Mouse (Mus musculus): ENCODE measurements around the gene Flad1. TPM values are rescaled to one million over a fixed set of nuclear protein-coding genes. Genes with fewer than 3 reads are reported as not detected.

Gene Flad1
- polyA plus RNA-seq, 1 experiment = 36.1 TPM

GRCm38 (mm10) chr3:89396654-89397005 is 15.0 kb downstream of the Flad1 start:
- Histone ChIP-seq H3K27me3 (ENCODE audit: control insufficient read depth, insufficient read depth, low read length) (no peaks in the 10 kb centered on the region), H3K4me3 (ENCODE audit: low read depth, low read length) (peak overlapping the region; percentile 72; the same call in 1 of the 2 replicates), H3K27ac (ENCODE audit: insufficient read depth, low read depth, low read length) (no peak overlapping the region), H3K36me3 (ENCODE audit: control insufficient read depth, insufficient read depth, low read length) (peaks cover 7% of the 10 kb centered on the region), H3K4me1 (ENCODE audit: control insufficient read depth, insufficient read depth, insufficient read length, low read length) (no peaks in the 10 kb centered on the region; the same call in 1 of the 2 replicates)
- TF ChIP-seq POLR2A (IDR thresholded peaks at IDR 0.05; ENCODE audit: low read depth, low read length) = no peak
- no peak for TF ChIP-seq CTCF (IDR thresholded peaks at IDR 0.05; ENCODE audit: extremely low read depth, insufficient read length, insufficient replicate concordance, low read depth, low read length)
- 3% methylated on average over 4 of the region's 4 CpGs for WGBS

GRCm38 (mm10) chr3:89395806-89396653 is 15.6 kb downstream of the Flad1 start:
- no peaks in the 10 kb centered on the region for H3K27me3 ChIP-seq (ENCODE audit: control insufficient read depth, insufficient read depth, low read length)
- no peak; the same call in 1 of the 2 replicates for TF ChIP-seq POLR2A (IDR thresholded peaks at IDR 0.05; ENCODE audit: low read depth, low read length)
- peak; percentile 92; the same call in 1 of the 2 replicates for TF ChIP-seq CTCF (IDR thresholded peaks at IDR 0.05; ENCODE audit: extremely low read depth, insufficient read length, insufficient replicate concordance, low read depth, low read length)
- no peaks in the 10 kb centered on the region; the same call in 1 of the 2 replicates for H3K4me1 ChIP-seq (ENCODE audit: control insufficient read depth, insufficient read depth, insufficient read length, low read length)
- peaks cover 3% of the 10 kb centered on the region; the same call in 1 of the 2 replicates for H3K36me3 ChIP-seq (ENCODE audit: control insufficient read depth, insufficient read depth, low read length)
- peak overlapping the region; percentile 72 for H3K4me3 ChIP-seq (ENCODE audit: low read depth, low read length)
- H3K27ac ChIP-seq (ENCODE audit: insufficient read depth, low read depth, low read length) = peak overlapping the region; percentile 97
- WGBS = under 1% methylated on average over 42 of the region's 44 CpGs

DNA sequence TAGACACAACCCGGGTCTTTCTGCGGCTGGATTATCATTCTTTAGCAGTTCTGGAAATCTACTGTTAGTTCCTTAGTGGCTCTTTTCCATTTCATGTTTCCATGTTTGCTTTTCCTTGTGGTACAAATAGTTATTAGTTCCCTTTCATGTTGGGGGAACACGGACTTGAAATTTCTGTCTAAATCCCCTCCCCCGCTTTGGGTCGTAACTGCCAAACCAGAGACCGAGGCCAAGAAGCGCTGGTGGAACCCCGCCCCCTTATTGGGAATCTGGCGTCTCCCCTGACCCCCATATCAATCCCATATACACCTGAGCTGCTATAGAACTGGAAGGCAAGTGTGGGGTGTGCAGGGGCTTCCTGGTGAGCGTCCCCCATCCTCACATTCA is 16.3 kb downstream of the Flad1 start:
- peak overlapping the region; percentile 97 for H3K27ac ChIP-seq (ENCODE audit: insufficient read depth, low read depth, low read length)

DNA sequence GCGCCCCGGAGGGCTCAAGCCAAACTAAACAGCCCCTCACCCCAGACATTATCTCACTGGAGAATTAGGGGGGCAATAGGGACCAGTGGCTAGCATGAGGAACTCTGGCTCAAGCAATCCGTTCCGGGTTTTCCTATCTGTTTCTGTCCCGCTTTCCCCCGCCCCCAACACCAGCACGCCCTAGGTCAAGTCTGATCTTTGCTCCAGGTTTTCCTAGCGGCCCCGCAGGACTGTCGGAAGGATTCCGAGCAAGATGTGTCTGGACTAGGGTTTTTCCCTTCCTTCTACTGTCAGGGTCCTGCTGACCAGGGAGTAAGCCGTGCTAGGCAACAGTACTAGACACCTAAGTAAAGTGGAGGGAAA is 16.8 kb downstream of the Flad1 start:
- Histone ChIP-seq H3K36me3 (ENCODE audit: control insufficient read depth, insufficient read depth, low read length) (peaks cover 4% of the 10 kb centered on the region; the same call in 1 of the 2 replicates), H3K27me3 (ENCODE audit: control insufficient read depth, insufficient read depth, low read length) (no peaks in the 10 kb centered on the region), H3K27ac (ENCODE audit: insufficient read depth, low read depth, low read length) (peak overlapping the region; percentile 97), H3K4me3 (ENCODE audit: low read depth, low read length) (peak overlapping the region; percentile 72), H3K4me1 (ENCODE audit: control insufficient read depth, insufficient read depth, insufficient read length, low read length) (peaks cover 4% of the 10 kb centered on the region)
- WGBS = 0% methylated on average over 12 of the region's 12 CpGs
- TF ChIP-seq CTCF (IDR thresholded peaks at IDR 0.05; ENCODE audit: extremely low read depth, insufficient read length, insufficient replicate concordance, low read depth, low read length) = no peak
- TF ChIP-seq POLR2A (IDR thresholded peaks at IDR 0.05; ENCODE audit: low read depth, low read length) = peak; percentile 56; the same call in 1 of the 2 replicates

More for the DNA sequence above, 16.3 kb downstream of the Flad1 start:
- Histone ChIP-seq H3K36me3 (ENCODE audit: control insufficient read depth, insufficient read depth, low read length) (peaks cover 3% of the 10 kb centered on the region; the same call in 1 of the 2 replicates), H3K27me3 (ENCODE audit: control insufficient read depth, insufficient read depth, low read length) (no peaks in the 10 kb centered on the region), H3K4me3 (ENCODE audit: low read depth, low read length) (peak overlapping the region; percentile 72), H3K4me1 (ENCODE audit: control insufficient read depth, insufficient read depth, insufficient read length, low read length) (no peaks in the 10 kb centered on the region; the same call in 1 of the 2 replicates)
- TF ChIP-seq POLR2A (IDR thresholded peaks at IDR 0.05; ENCODE audit: low read depth, low read length) = no peak
- TF ChIP-seq CTCF (IDR thresholded peaks at IDR 0.05; ENCODE audit: extremely low read depth, insufficient read length, insufficient replicate concordance, low read depth, low read length) = no peak
- WGBS = 4% methylated on average over 10 of the region's 10 CpGs

GRCm38 (mm10) chr3:89394006-89394893 is 17.4 kb downstream of the Flad1 start, which contains the start of gene Zbtb7b:
TSS of gene Zbtb7b (minus strand) at chr3:89394776.
- no peaks in the 10 kb centered on the region for H3K27me3 ChIP-seq (ENCODE audit: control insufficient read depth, insufficient read depth, low read length)
- peaks cover 7% of the 10 kb centered on the region; the same call in 1 of the 2 replicates for H3K36me3 ChIP-seq (ENCODE audit: control insufficient read depth, insufficient read depth, low read length)
- peak within 1 kb of the TSS; percentile 97 for H3K27ac ChIP-seq (ENCODE audit: insufficient read depth, low read depth, low read length)
- 1% methylated on average over 42 of the region's 42 CpGs for WGBS
- peaks cover 10% of the 10 kb centered on the region for H3K4me1 ChIP-seq (ENCODE audit: control insufficient read depth, insufficient read depth, insufficient read length, low read length)
- peak within 1 kb of the TSS; percentile 72 for H3K4me3 ChIP-seq (ENCODE audit: low read depth, low read length)
- no peak; the same call in 1 of the 2 replicates for TF ChIP-seq POLR2A (IDR thresholded peaks at IDR 0.05; ENCODE audit: low read depth, low read length)
- peak; percentile 35; the same call in 1 of the 2 replicates for TF ChIP-seq CTCF (IDR thresholded peaks at IDR 0.05; ENCODE audit: extremely low read depth, insufficient read length, insufficient replicate concordance, low read depth, low read length)

DNA sequence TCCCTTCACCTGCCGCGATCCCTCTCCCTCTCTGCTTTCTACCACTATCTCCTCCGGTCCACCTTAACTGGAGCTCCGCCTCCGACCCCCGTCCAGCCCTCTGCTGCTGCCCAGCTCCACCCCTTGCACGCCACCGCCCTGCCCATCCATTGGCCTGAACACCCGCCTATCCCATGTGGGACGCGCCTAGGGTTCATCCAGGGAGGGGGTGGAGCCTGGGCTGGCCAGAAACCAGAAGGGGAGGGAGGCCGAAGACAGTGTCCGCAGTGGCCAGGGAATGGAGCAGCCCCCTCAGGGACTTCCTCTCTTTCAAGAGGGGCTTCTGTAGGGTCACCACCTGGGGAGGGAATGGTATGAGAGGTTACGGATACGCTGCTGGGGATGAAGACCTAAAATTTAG is 18.1 kb downstream of the Flad1 start:
- Histone ChIP-seq H3K4me1 (ENCODE audit: control insufficient read depth, insufficient read depth, insufficient read length, low read length) (peaks cover 11% of the 10 kb centered on the region), H3K27me3 (ENCODE audit: control insufficient read depth, insufficient read depth, low read length) (no peaks in the 10 kb centered on the region), H3K27ac (ENCODE audit: insufficient read depth, low read depth, low read length) (peak overlapping the region; percentile 98), H3K36me3 (ENCODE audit: control insufficient read depth, insufficient read depth, low read length) (peaks cover 7% of the 10 kb centered on the region; the same call in 1 of the 2 replicates), H3K4me3 (ENCODE audit: low read depth, low read length) (peak overlapping the region; percentile 82)
- WGBS = under 1% methylated on average over 15 of the region's 15 CpGs
- TF ChIP-seq CTCF (IDR thresholded peaks at IDR 0.05; ENCODE audit: extremely low read depth, insufficient read length, insufficient replicate concordance, low read depth, low read length) (no peak), POLR2A (IDR thresholded peaks at IDR 0.05; ENCODE audit: low read depth, low read length) (peak; percentile 97)

Data from small intestine, adult 2 months (tissue).